Mouse (Mus musculus) midbrain, embryonic 16.5 days (tissue): ENCODE measurements at regions not wholly inside any gene's neighbourhood (a gene's known extent, or its start where the extent isn't known, plus 50 kb on each side); places are given as distances from the start of the nearest gene placed in this dataset.

Experiments used
- ATAC-seq: fragments of 200-750 bp; cut with Nextera tagmentation; 2 replicates; pipeline ENCODE4 v1.8.0; 2017; ENCODE audit warnings: moderate TSS enrichment
- H3K27ac ChIP-seq: fragments of 300-500 bp; sonication (generic); 2 replicates; pipeline ENCODE4 v1.5.1; 2014; ENCODE audit warnings: mild to moderate bottlenecking, low read length, mixed read lengths
- H3K27me3 ChIP-seq: fragments of 300-500 bp; sonication (generic); 2 replicates; pipeline ENCODE4 v1.6.1; 2014; ENCODE audit warnings: low read depth, low read length, mixed read lengths; ENCODE audit not compliant: control insufficient read depth, insufficient read depth
- H3K36me3 ChIP-seq: fragments of 300-500 bp; sonication (generic); 2 replicates; pipeline ENCODE4 v1.6.1; 2014; ENCODE audit warnings: mild to moderate bottlenecking, low read length, moderate library complexity, mixed read lengths; ENCODE audit not compliant: control insufficient read depth, insufficient read depth
- H3K4me1 ChIP-seq: fragments of 300-500 bp; sonication (generic); 2 replicates; pipeline ENCODE4 v1.6.1; 2014; ENCODE audit warnings: mild to moderate bottlenecking, low read length, mixed read lengths; ENCODE audit not compliant: control insufficient read depth, insufficient read depth
- H3K4me2 ChIP-seq: fragments of 300-500 bp; sonication (generic); 2 replicates; pipeline ENCODE4 v1.6.1; 2014; ENCODE audit warnings: mild to moderate bottlenecking, low read length, mixed read lengths
- H3K4me3 ChIP-seq: fragments of 300-500 bp; sonication (generic); 2 replicates; pipeline ENCODE4 v1.5.1; 2014; ENCODE audit warnings: low read depth, mild to moderate bottlenecking, low read length, moderate library complexity, mixed read lengths
- H3K9ac ChIP-seq: fragments of 300-500 bp; sonication (generic); 2 replicates; pipeline ENCODE4 v1.6.1; 2014; ENCODE audit warnings: low read depth, low read length, mixed read lengths
- H3K9me3 ChIP-seq: fragments of 300-500 bp; sonication (generic); replicated peaks from 2 replicates; pipeline ENCODE4 v1.6.1; 2014; ENCODE audit warnings: mild to moderate bottlenecking, low read length, mixed read lengths; ENCODE audit not compliant: control insufficient read depth, poor library complexity, severe bottlenecking
- WGBS: fragments of 180-500 bp; shearing (Covaris S2); extraction: QIAGEN DNeasy Blood & Tissue Kit; methylation state at CpG from one replicate; pipeline ENCODE4 v1.1.7; 2014; 5-methylcytosine and 5-hydroxymethylcytosine counted together

- H3K27ac ChIP-seq: no peak overlapping the region
- WGBS: 14% methylated on average over 5 of the region's 5 CpGs
- H3K4me2 ChIP-seq: no peak overlapping the region
- no peak for ATAC-seq
- H3K36me3 ChIP-seq: no peaks in the 10 kb centered on the region
- H3K4me3 ChIP-seq: no peak overlapping the region
- no peak overlapping the region for H3K9ac ChIP-seq
- H3K27me3 ChIP-seq: no peaks in the 10 kb centered on the region
- H3K4me1 ChIP-seq: peaks cover 4% of the 10 kb centered on the region; the same call in 1 of the 2 replicates
- H3K9me3 ChIP-seq: no peaks in the 10 kb centered on the region; the same call in 1 of the 2 replicates
Measured at GRCm38 (mm10) chr13:55909941-55910340, 73.9 kb upstream of the Pitx1 start.

- H3K27ac ChIP-seq: no peak overlapping the region
- H3K4me1 ChIP-seq: no peaks in the 10 kb centered on the region; the same call in 1 of the 2 replicates
- no peak overlapping the region for H3K4me2 ChIP-seq
- ATAC-seq: no peak
- 84% methylated on average over 4 of the region's 4 CpGs for WGBS
- H3K9me3 ChIP-seq: no peaks in the 10 kb centered on the region; the same call in 1 of the 2 replicates
- no peak overlapping the region for H3K9ac ChIP-seq
- H3K36me3 ChIP-seq: no peaks in the 10 kb centered on the region
- no peaks in the 10 kb centered on the region for H3K27me3 ChIP-seq
- H3K4me3 ChIP-seq: no peak overlapping the region
Measured at GRCm38 (mm10) chr13:55904884-55905283, 68.9 kb upstream of the Pitx1 start.

- WGBS: 74% methylated on average over 11 of the region's 11 CpGs
- no peaks in the 10 kb centered on the region for H3K9me3 ChIP-seq
- H3K4me2 ChIP-seq: no peak overlapping the region
- H3K4me1 ChIP-seq: peaks cover 9% of the 10 kb centered on the region; the same call in 1 of the 2 replicates
- H3K27ac ChIP-seq: no peak overlapping the region
- no peaks in the 10 kb centered on the region for H3K27me3 ChIP-seq
- no peak for ATAC-seq
- H3K4me3 ChIP-seq: no peak overlapping the region
- no peaks in the 10 kb centered on the region for H3K36me3 ChIP-seq
- no peak overlapping the region for H3K9ac ChIP-seq
Measured at GRCm38 (mm10) chr13:55902255-55902654, 66.3 kb upstream of the Pitx1 start.

GRCm38 (mm10) chr13:55900190-55900526 is 64.2 kb upstream of the Pitx1 start:
- no peak overlapping the region for H3K4me3 ChIP-seq
- H3K36me3 ChIP-seq: no peaks in the 10 kb centered on the region
- H3K27me3 ChIP-seq: no peaks in the 10 kb centered on the region
- H3K9ac ChIP-seq: no peak overlapping the region
- H3K27ac ChIP-seq: no peak overlapping the region
- H3K9me3 ChIP-seq: no peaks in the 10 kb centered on the region
- peaks cover 9% of the 10 kb centered on the region; the same call in 1 of the 2 replicates for H3K4me1 ChIP-seq
- no peak overlapping the region for H3K4me2 ChIP-seq
- WGBS: 88% methylated on average over 4 of the region's 4 CpGs
- no peak for ATAC-seq

GRCm38 (mm10) chr13:55899501-55900189 is 63.7 kb upstream of the Pitx1 start:
- Histone ChIP-seq H3K4me2 (no peak overlapping the region), H3K9ac (no peak overlapping the region), H3K9me3 (no peaks in the 10 kb centered on the region), H3K27me3 (no peaks in the 10 kb centered on the region), H3K4me3 (no peak overlapping the region), H3K4me1 (peaks cover 9% of the 10 kb centered on the region; the same call in 1 of the 2 replicates), H3K27ac (no peak overlapping the region), H3K36me3 (no peaks in the 10 kb centered on the region)
- 43% methylated on average over 10 of the region's 10 CpGs for WGBS
- no peak; the same call in 1 of the 2 replicates for ATAC-seq

- no peak overlapping the region for H3K4me2 ChIP-seq
- H3K9me3 ChIP-seq: no peaks in the 10 kb centered on the region
- no peak overlapping the region for H3K27ac ChIP-seq
- H3K9ac ChIP-seq: no peak overlapping the region
- H3K4me3 ChIP-seq: no peak overlapping the region
- 19% methylated on average over 8 of the region's 8 CpGs for WGBS
- H3K27me3 ChIP-seq: no peaks in the 10 kb centered on the region
- no peak for ATAC-seq
- H3K36me3 ChIP-seq: no peaks in the 10 kb centered on the region
- peaks cover 9% of the 10 kb centered on the region; the same call in 1 of the 2 replicates for H3K4me1 ChIP-seq
Measured at GRCm38 (mm10) chr13:55898999-55899398, 63.0 kb upstream of the Pitx1 start.

- no peaks in the 10 kb centered on the region for H3K36me3 ChIP-seq
- no peak overlapping the region for H3K4me2 ChIP-seq
- WGBS: 42% methylated on average over 17 of the region's 17 CpGs
- no peaks in the 10 kb centered on the region for H3K9me3 ChIP-seq
- no peak for ATAC-seq
- no peak overlapping the region for H3K27ac ChIP-seq
- peaks cover 9% of the 10 kb centered on the region; the same call in 1 of the 2 replicates for H3K4me1 ChIP-seq
- no peaks in the 10 kb centered on the region for H3K27me3 ChIP-seq
- H3K4me3 ChIP-seq: no peak overlapping the region
- no peak overlapping the region for H3K9ac ChIP-seq
Measured at GRCm38 (mm10) chr13:55898257-55898950, 62.4 kb upstream of the Pitx1 start.

GRCm38 (mm10) chr13:55895505-55895904 is 59.5 kb upstream of the Pitx1 start:
- Histone ChIP-seq H3K4me3 (no peak overlapping the region), H3K4me2 (no peak overlapping the region), H3K4me1 (peaks cover 9% of the 10 kb centered on the region; the same call in 1 of the 2 replicates), H3K9ac (no peak overlapping the region), H3K27ac (no peak overlapping the region), H3K27me3 (no peaks in the 10 kb centered on the region), H3K36me3 (no peaks in the 10 kb centered on the region), H3K9me3 (no peaks in the 10 kb centered on the region)
- ATAC-seq: no peak
- 91% methylated on average over 5 of the region's 5 CpGs for WGBS
